Mouse (Mus musculus) skeletal muscle tissue, adult 2 months (tissue): ENCODE measurements around the gene Ubxn1.

Source experiments
- DNase-seq: peaks from one replicate; pipeline ENCODE4 v3.0.0-alpha.2; 2012; ENCODE audit warnings: low read depth, low spot score

Gene Ubxn1

GRCm38 (mm10) chr19:8898576-8898975, 27.3 kb downstream of the Ubxn1 start:
- no peak for DNase-seq

- no peak for DNase-seq
These were observed 27.8 kb downstream of the Ubxn1 start for GRCm38 (mm10) chr19:8899079-8899478.

GRCm38 (mm10) chr19:8903412-8903811, 32.1 kb downstream of the Ubxn1 start:
- DNase-seq, result no peak

GRCm38 (mm10) chr19:8908531-8908930, 37.2 kb downstream of the Ubxn1 start:
- no peak for DNase-seq

GRCm38 (mm10) chr19:8911810-8912209, 40.5 kb downstream of the Ubxn1 start:
- no peak for DNase-seq

- no peak for DNase-seq
These were observed 42.9 kb downstream of the Ubxn1 start for GRCm38 (mm10) chr19:8914212-8914611.

GRCm38 (mm10) chr19:8919000-8919399, 47.7 kb downstream of the Ubxn1 start:
- no peak for DNase-seq

- DNase-seq, result no peak
These were observed 48.4 kb downstream of the Ubxn1 start for GRCm38 (mm10) chr19:8919684-8920072.

- peak; percentile 95 for DNase-seq
These were observed 48.9 kb downstream of the Ubxn1 start, which contains the start of gene B3gat3 for GRCm38 (mm10) chr19:8920073-8920736. Gene B3gat3 (plus strand): TSS chr19:8920374.

- DNase-seq, result peak; percentile 54
These were observed 49.6 kb downstream of the Ubxn1 start for GRCm38 (mm10) chr19:8920836-8921291.

GRCm38 (mm10) chr19:8921741-8922140, 50.4 kb downstream of the Ubxn1 start:
- no peak for DNase-seq
